Mouse (Mus musculus): Measurements from ENCODE around the gene Tmem131. TPM values are rescaled to one million over a fixed set of nuclear protein-coding genes. Genes with fewer than 3 reads are reported as not detected.

The Tmem131 gene
- total RNA-seq, 2 experiments from 2014 or later, result 44.1 to 44.8 TPM

- intact Hi-C loops (cut with DNase I), result no loop called here
- peak in 1 of 2 experiments; percentile 15 for DNase-seq
Measured at GRCm38 (mm10) chr1:36804833-36805232, 138.6 kb downstream of the Tmem131 start.

DNA sequence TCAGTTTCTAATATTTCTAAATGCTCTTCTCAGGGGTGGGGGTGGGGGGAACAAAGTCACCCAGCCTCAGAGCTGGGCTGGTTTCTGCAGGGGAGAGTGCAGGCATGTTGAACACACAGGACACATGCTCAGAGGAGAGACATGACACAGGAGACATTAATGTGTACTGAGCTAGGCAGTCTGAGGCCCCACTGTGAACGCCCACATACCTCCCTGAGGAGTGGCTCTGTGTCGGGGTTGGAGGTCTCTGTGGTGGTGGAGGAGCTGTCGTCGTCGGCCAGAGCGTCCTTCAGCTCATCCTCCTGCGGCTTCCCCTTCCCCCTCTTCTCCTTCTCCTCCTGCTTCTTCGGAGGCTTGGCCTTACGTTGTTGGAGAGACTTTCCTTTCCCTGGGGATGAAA lies 139.2 kb downstream of the Tmem131 start:
- no peak for DNase-seq
- intact Hi-C loops (cut with DNase I), result no loop called here

DNA sequence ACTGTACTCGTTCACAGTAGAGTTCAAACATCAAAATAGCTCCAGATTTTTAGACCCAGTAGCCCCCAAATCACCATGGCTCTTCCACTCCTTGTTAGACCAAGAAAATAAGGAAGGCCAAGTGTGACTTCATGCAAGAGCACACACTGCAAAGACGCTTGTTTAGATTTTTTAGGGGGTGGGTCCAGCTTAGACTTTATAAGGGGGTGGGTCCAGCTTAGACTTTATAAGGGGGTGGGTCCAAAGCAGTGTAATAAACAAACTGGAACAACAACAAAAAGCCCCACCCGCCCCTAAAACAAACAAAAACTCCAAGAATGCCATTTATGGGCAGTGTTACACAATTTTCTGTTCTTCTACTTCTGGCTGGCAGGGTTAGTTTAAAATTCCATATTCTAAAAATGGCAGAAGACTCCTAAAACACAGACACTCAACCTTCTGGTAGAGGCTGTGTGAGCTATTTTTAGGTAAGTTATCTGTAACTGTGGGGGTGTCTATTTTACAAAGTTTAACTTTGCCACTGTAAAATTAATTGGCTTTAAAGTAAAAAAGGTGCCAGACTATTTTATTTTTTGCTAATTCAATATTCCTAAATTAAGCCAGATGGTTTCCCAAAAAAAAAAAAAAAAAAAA lies 143.0 kb downstream of the Tmem131 start:
- DNase-seq, result no peak
- intact Hi-C loops (cut with DNase I), result no loop called here

DNA sequence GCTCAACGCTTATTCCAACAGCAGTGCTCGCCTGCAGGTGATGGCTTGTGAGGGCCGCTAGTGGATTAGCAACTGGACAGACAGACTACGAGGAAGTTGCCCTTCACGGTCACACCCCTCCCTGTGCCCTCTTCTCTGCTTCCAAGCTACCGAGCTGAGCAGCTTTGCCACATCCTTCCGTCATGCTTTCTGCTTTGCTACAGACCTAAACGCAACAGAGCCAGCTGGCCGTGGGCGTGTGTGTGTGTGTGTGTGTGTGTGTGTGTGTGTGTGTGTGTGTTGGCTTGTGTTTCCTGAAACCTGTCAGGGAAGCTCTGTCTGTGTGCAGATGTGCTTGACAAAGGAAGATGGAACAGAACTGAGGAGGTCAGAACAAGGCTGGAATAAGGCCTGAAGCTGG lies 146.0 kb downstream of the Tmem131 start:
- intact Hi-C loops (cut with DNase I), result no loop called here

DNA sequence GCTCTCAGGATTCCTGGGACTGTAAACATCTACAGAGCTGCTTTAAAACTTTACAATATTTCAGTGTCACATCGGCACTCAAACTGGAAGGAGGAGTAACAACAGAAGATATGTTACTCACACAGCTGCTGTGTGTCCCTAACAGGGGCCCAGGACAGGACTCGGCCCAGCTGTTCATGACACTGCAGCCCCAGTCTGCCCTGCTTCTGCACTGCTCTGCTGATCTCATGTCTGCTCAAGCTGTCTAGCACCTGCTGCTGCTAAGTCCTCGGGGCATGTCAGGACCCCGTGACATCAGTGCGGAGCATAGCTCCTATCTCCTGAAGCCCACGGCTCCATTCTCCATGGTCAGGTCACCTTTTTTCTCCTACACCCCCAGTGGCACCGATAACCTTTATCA lies 146.8 kb downstream of the Tmem131 start:
- intact Hi-C loops (cut with DNase I), result no loop called here
- DNase-seq, result peak; percentile 40 to 46

More for the DNA sequence above, 146.0 kb downstream of the Tmem131 start:
- no peak for DNase-seq

DNA sequence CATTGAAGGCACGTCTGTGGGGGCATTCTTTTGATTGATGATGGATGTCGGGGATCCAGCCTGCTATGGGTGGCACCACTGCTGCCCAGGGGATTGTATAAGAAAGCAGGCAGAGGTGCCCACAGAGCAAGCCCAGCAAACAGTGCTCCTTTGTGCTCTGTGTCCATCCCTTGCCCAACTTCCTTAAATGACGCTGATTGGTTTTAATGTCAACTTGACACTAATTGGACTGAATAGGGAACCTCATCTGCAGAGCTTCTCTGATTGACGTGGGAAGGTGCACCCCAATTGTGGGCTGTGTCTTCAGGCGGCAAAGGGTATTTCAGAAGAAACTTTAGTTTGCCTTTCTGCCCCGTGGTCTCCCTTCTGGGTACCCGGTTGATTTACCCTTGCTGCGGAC lies 154.1 kb downstream of the Tmem131 start:
- DNase-seq, result no peak
- intact Hi-C loops (cut with DNase I), result loop anchor here (10.0 kb wide), 1 partner anchor 615 kb away; no protein-coding TSS in a partner anchor

- no peak for DNase-seq
- intact Hi-C loops (cut with DNase I), result loop anchor here (10.0 kb wide), 1 partner anchor 618 kb away; no protein-coding TSS in a partner anchor
Measured at GRCm38 (mm10) chr1:36786377-36786776, 157.1 kb downstream of the Tmem131 start.

GRCm38 (mm10) chr1:36785238-36785641 lies 158.2 kb downstream of the Tmem131 start:
- intact Hi-C loops (cut with DNase I), result loop anchor here (10.0 kb wide), 1 partner anchor 620 kb away; no protein-coding TSS in a partner anchor
- peak; percentile 14 to 30 for DNase-seq

GRCm38 (mm10) chr1:36784365-36785134 lies 158.9 kb downstream of the Tmem131 start:
- intact Hi-C loops (cut with DNase I), result loop anchor here (1.0 to 10.0 kb wide), 4 partner anchors 348 to 620 kb away; no protein-coding TSS in a partner anchor
- DNase-seq, result peak; percentile 87 to 92

GRCm38 (mm10) chr1:36782476-36782875 lies 161.0 kb downstream of the Tmem131 start:
- DNase-seq, result peak; percentile 29 to 46
- intact Hi-C loops (cut with DNase I), result loop anchor here (5.0 to 10.0 kb wide), 3 partner anchors 350 to 622 kb away; no protein-coding TSS in a partner anchor

- DNase-seq, result no peak
- intact Hi-C loops (cut with DNase I), result loop anchor here (5.0 to 10.0 kb wide), 3 partner anchors 352 to 624 kb away; no protein-coding TSS in a partner anchor
Measured at GRCm38 (mm10) chr1:36780793-36781192, 162.7 kb downstream of the Tmem131 start.

DNA sequence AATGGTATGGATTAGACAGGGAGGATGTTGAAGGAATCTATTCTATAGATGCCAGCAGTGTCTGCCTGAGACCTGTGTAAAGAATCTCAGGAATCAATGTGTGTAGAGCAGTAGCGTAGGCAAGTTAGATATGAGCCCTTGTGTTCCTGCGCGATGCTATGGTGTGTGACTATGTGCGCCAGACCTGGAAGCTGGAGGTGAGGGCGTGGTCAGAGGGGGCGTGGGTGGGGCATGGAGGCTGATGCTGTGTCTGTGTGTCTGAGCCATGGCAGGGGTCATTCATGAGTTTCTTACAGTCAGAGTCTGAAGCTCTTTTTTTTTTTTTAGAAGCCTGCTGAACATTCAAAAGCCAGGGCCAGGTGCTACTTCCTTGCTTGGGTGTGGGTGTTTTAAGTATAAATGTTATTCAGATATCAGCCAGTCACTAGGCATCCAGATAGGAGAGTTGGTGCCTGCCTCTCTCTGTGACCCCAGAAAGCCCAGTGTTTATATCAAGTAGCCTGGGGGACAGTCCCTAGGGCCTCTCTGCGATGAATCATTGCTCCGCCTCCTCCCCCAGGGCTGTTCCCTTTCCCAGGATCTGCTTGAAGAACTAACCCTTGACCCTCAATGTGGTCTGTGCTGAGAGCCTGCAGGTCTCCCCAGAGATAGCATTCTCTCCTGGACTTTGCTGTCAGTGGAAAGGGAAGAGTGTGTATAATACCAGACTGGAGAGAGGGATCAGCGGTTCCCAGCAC lies 171.1 kb downstream of the Tmem131 start:
- DNase-seq, result no peak
- intact Hi-C loops (cut with DNase I), result no loop called here

DNA sequence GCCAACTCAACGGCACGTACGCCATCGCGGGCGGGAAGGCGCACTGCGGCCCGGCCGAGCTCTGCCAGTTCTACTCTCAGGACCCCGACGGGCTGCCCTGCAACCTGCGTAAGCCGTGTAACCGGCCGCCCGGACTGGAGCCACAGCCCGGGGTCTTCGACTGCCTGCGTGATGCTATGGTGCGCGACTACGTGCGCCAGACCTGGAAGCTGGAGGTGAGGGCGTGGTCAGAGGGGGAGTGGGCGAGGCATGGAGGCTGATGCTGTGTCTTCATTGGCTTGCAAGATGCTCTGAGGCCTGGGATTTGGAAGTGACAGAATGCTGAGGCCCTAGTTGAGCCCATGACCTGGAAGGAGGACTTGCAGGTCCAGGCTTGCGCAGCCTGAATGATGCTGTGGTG lies 172.5 kb downstream of the Tmem131 start:
- no peak for DNase-seq
- intact Hi-C loops (cut with DNase I), result no loop called here

- DNase-seq, result no peak
- intact Hi-C loops (cut with DNase I), result no loop called here
Measured at GRCm38 (mm10) chr1:36769951-36770350, 173.5 kb downstream of the Tmem131 start.

DNA sequence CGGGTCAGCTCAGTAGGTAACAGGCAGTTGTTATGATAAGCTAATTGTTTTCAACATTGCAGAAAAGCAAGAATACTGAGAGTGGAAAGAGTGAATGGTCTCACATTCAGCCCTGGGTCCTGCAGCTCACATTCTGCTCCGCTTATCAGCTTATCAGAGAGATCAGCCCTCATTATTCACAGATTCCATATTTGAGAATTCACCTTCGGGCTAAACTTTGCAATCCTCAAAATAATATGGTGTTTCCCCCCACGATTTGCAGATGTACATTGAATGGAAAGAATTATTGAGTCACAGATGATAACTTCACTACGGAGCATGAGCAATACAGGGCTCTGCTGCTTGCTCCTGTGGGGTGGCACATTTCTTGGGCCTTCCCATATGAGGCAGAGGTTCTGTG lies 174.7 kb downstream of the Tmem131 start:
- intact Hi-C loops (cut with DNase I), result no loop called here
- DNase-seq, result no peak

DNA sequence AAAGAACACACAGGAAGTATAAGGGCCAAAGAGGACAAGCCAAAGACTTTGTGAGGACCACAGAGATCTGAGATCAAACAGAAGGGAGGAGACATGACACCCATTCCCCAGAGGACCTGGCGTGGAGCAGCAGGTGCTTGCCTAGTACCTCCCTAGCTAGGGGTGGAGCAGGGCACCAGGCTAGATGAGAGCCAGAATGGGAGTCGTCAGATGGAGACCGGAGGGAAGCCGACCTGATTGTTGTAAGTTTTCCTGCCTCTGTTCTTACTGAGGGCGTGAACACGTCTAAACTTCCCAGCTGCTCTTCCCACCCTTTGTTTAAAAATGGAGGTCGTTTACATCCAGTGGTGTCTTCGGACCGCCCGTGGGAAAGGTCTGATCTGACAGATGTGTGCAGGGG lies 176.1 kb downstream of the Tmem131 start:
- DNase-seq, result no peak
- intact Hi-C loops (cut with DNase I), result no loop called here

- intact Hi-C loops (cut with DNase I), result no loop called here
- DNase-seq, result no peak
Measured at GRCm38 (mm10) chr1:36766431-36767205, 176.8 kb downstream of the Tmem131 start.

- no peak for DNase-seq
- intact Hi-C loops (cut with DNase I), result no loop called here
Measured at GRCm38 (mm10) chr1:36761568-36761967, 181.9 kb downstream of the Tmem131 start, which contains the start of gene Zap70. Gene Zap70 (plus strand): TSS chr1:36761798.

DNA sequence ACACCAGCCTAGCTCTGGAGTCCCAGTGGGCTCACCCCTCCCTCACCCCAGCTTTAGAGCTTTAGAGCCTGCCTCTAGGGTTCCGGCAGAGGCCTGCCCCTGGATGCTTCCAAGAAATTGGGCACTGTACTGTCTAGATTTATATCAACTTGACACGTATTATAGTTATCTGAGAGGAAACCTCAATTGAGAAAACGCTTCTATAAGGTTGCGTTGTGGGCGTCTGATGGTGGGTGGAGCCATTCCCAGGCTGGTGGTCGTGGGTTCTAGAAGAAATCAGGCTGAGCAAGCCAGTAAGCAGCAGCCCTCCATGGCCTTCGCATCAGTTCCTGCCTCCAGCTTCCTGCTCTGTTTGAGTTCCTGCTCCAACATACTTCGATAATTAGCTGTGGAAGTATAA lies 182.4 kb downstream of the Tmem131 start:
- DNase-seq, result no peak

DNA sequence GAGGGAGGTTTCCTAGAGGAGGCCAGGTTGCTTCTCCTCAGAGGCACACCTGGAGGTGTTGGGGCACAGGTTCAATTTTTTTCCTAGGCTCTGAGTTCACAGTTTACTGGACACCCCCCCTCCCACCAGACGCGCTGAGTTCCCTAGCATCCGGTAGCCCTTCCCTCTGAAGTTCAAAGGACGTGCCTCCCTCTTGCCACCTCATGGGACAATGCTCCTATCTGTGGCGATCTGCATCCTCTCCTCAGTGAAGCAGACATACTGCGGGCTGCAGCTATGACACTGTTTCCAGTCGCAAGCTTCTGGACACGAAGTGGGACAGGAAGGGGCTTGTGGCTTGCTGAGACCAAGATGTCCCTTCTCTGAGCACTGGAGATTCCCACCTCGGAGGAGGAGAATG lies 183.1 kb downstream of the Tmem131 start:
- intact Hi-C loops (cut with DNase I), result no loop called here

More for the DNA sequence above, 182.4 kb downstream of the Tmem131 start:
- intact Hi-C loops (cut with DNase I), result no loop called here

More for the DNA sequence above, 183.1 kb downstream of the Tmem131 start:
- DNase-seq, result no peak
